Mouse (Mus musculus): ENCODE measurements at regions not wholly inside any gene's neighbourhood (a gene's known extent, or its start where the extent isn't known, plus 50 kb on each side); places are given as distances from the start of the nearest gene placed in this dataset.
"Not testable (repeated sequence)": the region's sequence is repeated elsewhere in the genome, so short reads cannot be mapped to it uniquely, and the experiment has no call there.

DNA sequence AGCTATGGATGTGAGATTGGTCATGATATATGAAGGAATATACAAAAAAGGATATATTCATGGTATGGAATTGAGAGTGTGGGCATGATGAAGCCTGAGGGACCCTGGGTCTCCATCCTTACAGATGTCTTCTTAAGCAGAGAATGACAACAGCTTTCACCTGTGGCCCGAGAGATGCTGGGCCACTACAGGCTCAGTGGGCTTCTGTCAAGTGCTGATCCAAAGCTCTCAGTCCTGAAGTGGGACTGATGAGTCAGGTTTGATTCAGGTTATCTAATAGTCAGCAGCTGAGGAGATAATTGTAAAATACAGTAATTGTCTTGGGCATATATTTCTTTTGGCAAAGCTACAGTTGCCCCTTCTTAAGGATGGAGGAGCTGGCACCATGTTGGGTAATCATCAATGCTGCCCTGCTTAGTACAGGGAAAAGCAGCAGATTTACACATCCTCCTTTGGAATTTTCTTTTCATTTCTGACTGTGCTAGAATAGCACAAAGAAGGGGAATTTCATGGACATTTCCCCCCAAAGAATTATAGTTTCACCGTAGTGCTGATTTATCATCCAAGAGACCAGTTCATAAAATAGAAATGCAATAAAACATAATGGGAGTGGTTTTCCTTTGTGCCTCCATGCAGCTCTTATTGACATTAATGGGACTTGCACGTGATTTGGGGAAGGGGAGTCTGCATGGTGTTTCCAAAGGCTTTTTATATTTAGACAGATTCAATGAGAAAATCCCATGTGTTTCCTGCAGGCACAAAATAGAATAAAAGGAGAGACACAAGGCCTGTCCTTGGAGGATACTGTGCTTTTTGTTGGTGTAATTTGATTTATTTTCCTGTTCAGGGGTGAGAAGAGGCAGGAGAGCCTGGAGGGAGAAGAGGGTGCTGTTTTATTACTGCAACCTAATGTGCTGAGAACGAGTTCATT, 452.6 kb upstream of the Nrsn1 start:
- DNase-seq (ENCODE audit: low spot score), result no peak

DNA sequence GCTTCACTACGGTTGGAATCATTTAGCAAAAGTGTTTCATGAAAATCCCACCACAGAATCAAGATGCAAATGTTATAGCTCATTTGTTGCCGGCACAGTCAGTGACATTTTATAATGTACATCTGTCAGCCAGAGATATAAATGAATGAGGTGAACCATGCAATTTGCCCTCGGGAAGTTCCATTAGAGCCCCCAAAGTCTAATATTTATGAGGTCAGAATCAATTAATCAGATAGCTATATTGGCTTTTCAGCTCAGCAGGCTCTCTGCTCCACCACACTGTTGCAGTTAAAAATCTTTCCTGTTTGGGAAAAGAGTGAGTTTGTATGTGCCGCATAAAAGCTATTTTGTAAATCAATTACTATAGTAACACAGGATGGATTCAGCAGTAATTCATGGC, 430.7 kb upstream of the Nrsn1 start:
- DNase-seq (ENCODE audit: low spot score), result no peak

DNA sequence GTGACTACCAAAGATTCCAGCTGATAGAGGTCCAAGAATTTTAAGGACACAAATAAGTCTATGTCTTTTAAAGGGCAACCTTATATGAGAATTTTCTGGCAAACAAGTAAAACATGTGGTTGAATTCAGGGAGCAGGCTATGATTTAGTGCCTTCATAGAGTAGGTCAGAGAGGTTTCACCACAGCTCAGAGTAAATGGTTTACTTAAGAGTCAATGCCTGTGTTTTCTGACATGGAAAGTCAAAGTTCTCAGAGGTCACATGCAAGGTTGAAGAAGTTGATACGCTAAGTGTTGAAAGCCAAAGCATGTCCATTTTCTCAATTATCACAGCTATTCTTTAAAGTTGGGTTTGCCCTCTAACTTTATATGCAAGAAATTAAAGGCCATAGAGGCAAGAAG, 425.7 kb upstream of the Nrsn1 start:
- DNase-seq (ENCODE audit: low spot score), result no peak

DNA sequence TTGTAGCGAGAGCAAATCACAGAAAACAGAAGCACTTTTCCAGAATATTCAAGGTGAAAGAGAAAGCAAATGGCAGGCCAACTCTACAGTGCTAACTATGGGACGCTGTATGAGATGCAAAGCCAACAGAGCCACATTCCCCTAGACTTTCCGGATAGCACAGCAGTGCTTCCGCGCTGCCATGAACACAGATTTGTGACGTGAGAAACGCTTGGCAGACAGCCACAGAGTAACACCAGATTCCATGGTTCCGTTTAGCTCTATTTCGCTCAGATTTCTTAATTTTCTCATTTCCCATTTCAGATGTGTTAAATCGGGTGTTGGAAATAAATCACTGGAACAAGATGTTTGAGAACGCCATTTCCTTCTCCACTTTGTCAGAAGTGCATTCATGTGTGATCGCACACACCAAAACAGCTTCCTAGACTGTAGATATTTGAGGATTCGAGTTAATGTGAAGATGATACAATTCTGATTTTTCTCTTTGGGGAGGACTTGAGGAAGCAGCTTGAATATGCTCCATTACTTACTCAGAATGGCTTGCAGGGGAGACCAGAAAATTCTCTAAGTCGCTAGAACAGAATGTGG, 424.8 kb upstream of the Nrsn1 start:
- no peak for DNase-seq (ENCODE audit: low spot score)

DNA sequence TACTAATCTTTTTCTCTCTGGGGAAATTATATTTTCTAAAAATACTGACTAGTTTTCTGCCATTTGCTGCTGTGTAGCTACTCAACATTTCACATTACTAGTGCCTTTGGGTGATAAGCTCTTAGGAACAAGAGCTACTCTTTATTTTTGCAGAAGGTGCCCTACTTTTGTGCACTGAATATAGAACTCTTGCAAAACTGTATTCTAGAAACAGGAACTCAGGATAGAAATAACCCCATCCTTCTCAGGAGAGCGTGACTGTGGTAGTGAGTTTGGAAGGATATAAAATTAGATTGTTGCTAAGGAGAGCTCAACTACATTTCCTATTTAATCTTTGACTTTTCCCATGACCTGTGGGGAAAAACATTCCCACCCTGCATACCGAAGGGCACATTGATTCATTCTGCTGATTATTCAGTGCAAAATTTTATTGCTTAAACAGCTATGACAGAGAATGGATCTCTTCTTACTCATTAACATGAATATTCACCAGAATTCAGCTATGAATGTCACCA, 408.0 kb upstream of the Nrsn1 start:
- DNase-seq (ENCODE audit: low spot score), result no peak

DNA sequence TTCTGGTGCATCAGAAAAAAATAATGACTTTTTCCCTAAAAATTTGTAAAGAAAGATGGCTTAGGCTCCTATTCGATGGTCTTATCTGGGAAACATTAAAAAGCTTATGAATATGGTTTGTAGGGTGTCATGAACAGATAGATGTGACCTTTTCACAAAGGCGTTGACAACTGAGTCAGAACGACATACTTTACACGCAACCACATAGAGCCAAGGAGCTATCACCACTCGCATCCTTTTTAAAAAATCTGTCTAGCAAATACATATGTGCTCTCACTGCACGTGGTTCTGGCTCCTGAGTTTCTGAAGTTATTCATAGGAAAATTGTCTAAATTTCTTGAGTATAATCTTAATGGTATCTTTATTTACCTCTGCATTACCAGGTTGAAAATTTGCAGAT, 404.9 kb upstream of the Nrsn1 start:
- no peak for DNase-seq (ENCODE audit: low spot score)

DNA sequence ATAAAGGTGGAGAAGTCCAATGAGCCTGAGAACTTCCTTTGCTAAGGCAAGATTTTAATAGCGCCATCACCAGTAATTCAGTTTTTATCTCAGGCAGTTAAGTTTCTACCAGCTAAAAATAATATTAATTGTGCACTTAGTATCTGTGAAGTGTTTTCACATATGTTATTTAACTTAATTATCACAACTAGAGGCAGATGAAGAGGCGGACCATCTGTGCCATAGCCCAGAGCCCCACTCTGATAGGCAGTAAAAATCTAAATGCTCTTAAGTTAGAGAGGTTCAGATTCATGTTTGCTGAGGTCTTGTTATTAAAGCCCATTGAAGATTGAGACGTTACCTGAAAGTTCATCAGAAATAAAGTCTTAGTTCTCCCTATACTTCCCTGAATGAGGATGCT, 395.7 kb upstream of the Nrsn1 start:
- DNase-seq (ENCODE audit: low spot score), result peak; percentile 16

DNA sequence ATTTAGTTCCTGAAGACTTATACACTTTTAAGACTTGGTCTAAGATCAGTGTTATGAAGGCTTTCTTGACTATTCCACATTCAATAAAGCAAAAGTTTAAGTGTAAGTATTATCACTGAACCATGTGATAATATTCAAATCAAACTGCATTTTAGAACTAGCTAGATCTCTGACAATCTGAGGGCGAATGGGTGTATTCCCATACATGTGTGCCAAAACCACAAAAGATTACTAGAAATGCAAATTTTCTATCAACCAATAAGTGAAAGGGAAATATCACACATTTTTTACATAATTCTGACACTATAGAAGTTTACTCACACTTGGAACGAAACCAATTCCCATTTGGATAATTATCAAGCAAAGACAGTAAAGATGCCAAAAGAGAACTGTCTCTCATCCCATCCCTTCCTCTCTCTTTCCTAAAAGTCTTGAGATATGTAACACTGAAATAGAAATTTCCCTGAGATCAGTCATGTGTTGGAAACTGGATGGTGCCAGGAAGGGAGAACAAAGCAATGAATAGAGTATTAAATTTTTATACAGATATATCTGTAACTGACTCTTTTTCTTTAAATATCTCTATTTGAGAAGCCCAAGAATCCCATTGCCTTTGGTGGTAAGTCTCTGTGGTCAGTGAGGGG, 394.8 kb upstream of the Nrsn1 start:
- no peak for DNase-seq (ENCODE audit: low spot score)

DNA sequence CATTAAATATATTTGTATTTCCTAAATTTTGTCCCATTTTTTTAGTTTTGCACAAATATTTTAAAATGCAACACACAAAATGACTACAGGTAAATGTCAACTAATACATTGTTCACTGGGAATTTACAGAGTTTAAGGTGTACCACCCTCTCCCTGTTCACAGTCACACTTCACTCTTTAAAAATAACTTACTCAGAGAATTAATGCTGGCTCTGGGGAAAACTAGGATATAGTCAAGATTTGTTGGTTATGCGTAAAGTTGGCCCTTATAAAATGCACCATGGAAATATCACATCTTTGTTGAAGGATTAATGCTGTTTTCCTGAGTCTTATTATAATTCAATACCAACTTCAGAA, 378.1 kb upstream of the Nrsn1 start:
- DNase-seq (ENCODE audit: low spot score), result no peak

DNA sequence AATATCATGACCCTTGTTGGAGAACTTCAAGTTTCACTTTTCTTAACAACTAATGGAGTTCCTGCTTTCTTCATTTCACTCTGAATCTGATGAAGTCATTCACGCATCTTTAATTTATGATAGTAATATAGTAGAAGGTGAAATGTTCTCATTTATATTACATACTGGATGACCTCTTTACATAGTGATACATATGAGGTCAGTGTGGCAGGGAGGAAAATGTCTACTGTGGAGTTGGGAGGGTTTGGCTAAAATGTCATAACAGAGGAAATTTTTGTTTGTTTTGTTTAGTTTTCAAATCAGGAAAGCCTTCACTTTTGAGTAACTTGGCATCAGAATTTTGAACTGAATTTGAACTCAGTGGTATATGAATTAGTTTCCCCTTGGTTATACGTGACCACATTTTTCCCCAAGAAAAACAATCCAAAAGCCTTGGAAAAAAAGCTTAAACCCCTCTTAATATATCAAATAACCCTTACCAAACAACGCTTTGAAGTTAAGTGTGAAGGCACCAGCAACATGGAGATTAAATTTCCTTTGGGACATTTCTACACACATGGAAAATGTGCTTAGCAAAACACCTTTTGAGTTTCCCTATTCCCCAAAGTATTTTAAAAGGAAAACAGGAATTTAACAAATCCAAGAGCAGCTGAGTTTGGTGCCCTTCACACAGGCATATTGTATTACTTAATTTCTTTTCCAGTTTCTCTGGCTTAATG, 377.6 kb upstream of the Nrsn1 start:
- no peak for DNase-seq (ENCODE audit: low spot score)

DNA sequence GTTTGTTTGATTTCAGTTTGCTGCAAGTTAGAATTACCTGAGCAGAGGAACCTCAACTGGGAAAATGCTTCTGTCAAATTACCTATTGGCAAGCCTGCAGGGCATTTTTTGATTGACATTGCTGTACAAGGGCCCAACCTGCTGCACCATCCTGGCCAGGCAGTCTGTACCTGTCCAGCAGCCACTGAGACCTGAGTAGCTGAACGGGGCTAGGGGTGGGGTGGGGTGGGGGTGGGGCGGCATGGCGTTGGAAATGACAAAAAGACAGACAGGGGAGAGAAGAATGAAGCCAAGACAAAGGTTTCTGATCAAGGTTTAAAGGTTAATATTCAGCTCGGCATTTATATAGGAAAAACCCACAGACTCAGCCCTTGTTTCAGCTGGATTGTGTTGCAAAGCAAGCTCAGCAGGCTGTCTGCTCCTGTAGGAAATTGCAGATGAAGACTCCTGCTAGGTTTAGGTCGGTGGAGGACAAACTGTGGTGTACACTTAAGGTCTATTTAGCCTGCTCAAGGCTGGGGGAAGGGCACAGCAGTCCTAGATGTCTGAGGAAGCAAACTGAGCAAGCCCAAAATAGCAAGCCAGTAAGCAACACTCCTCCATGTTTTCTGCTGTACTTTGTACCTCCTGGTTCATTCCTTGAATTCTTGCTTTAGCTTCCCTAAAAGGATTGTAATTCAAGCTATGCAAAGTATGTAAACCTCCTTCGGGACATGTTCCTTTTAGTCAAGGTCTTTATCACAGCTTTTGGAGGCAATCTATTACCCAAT, 369.4 kb upstream of the Nrsn1 start:
- DNase-seq (ENCODE audit: low spot score), result no peak

DNA sequence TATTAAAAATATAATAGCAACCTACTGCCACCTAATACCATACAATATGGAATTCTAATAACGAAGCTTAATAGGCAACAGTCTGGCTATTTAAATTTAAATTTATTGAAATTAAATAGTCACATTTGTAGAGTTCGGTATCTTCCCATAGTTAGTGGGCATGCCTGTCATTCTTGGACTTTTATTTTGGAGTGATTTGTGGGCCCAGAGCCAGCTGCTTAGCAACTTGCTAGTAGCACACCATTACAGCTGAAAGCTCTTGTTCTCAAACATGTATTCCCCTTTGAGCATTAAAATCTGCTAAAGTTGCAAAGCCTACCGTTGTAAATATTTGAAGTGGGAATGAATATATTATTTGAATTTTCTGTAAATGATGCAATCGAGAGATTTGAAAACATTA, 359.2 kb upstream of the Nrsn1 start:
- DNase-seq (ENCODE audit: low spot score), result no peak

DNA sequence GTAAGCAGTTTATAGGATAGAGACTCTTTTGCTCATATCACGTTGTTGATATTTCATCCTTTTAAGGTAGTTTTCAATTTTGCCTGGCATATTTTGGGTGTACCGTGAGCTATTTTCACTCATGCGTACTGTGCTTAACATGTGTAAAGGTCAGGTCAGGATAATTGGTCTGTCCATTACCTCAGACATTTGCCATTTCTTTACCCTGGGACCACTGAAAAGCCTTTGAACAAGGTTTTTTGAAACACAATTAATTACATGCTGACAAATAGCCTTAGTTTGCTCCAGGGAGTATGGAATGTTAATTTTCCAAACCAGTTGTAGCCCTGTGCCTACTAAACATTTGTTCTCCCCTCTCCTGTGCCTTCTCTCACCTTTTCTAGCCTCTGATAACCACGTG, 347.3 kb upstream of the Nrsn1 start:
- DNase-seq (ENCODE audit: low spot score), result no peak

DNA sequence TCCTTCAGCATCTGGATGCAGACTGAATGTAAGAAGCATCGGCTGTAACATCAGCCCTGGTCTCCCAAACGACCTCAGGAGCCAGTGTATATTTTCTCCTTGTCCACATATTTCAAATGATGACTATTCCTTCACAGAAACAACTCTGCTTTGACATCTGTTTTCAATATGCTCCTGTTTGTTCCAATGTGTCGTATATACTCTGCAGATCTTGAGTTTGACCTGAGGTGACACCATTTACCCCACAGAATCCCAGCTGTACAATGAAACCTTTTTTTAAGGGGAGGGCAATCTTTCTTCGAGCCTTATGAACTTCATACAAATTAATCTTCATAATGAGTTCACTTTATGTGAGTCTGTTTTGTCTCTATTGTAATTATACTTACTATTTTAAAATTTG, 341.7 kb upstream of the Nrsn1 start:
- no peak for DNase-seq (ENCODE audit: low spot score)

DNA sequence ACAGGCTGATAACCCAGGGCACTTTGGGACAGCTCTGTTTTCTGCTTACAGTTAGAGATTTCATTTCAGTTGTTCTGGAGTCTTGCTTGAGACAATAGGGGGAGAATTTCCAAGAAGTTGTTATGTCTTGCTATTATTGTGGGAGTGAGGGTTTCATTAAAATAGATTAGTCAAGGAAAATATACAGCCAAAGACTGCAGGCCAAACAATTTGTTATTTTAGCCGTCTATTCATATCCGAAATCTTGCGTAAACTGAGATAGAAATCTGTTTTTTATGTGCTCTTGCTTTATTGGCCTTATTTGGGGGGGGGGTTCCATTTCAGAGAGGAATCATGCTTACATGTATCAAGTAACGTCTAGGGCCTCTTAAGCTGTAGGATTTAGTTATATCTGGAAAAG, 339.3 kb upstream of the Nrsn1 start:
- no peak for DNase-seq (ENCODE audit: low spot score)

DNA sequence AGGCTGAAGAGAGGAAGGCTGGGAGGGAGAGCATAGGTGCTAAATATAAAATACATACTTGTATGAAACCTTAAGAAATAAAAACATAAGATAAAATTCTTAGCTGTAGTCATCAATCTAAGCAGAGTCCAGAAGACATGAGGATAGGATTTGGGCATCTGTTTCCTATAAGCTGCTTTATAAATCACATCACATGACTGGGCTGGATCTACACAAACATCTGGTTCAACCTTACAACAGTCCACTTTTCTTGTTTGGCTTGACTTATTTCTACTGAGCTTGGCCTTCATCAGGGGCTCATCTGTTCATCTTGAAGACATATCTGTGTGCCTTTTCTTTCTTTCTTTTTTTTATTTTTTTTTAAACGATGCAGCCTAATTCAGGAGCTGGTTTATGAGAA, 338.9 kb upstream of the Nrsn1 start:
- DNase-seq (ENCODE audit: low spot score), result no peak

DNA sequence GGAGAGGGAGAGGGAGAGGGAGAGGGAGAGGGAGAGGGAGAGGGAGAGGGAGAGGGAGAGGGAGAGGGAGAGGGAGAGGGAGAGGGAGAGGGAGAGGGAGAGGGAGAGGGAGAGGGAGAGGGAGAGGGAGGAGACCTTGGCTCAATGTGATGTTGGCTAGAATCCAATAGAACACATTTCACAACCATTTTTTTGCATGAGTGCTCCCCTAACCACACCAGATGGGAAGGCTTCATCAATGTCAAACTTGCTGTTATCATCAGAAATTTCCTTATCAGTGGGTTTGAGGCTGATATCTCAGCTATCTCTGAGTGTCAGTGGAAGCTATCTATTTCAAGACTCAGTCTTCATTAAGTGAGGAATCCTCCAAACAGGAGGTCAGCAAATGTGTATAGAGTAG, 331.0 kb upstream of the Nrsn1 start:
- DNase-seq (ENCODE audit: low spot score), result not testable (repeated sequence)

DNA sequence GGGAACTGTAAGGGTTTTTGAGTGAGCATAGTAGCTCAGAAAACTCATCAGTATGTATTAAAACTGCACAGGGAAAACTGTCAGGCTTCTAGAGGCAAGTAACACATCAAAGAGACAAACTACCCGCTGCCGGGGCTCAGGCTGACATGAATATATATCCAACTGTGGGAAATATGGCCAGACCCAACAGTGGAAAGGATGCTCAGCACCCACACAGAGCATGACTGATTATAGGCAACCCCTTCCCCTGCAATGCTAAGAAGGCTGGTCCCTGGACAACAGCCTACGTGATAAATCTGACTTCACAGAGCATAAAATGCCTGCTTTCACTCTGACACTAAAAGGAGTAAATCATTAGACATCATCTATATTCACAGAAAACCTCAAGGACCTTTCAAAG, 324.3 kb upstream of the Nrsn1 start:
- DNase-seq (ENCODE audit: low spot score), result no peak

DNA sequence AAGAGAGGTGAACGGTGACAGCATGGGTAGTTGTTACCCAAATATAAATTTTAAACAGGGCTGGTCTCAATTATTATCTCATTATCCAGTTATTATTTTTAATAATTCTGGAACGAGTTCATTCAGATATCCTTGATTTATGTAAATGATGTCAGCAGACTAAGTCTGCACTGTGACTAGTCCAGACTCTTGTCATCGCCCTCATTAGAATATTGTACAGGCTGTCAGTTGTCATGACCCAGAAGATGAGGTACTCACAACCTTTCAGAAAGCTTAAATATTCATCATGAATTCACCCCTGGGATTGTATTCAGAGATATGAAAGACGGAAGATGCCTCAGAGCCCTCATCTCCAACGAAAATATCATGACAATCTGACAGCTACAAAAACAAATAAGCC, 300.3 kb upstream of the Nrsn1 start:
- DNase-seq (ENCODE audit: low spot score), result no peak

DNA sequence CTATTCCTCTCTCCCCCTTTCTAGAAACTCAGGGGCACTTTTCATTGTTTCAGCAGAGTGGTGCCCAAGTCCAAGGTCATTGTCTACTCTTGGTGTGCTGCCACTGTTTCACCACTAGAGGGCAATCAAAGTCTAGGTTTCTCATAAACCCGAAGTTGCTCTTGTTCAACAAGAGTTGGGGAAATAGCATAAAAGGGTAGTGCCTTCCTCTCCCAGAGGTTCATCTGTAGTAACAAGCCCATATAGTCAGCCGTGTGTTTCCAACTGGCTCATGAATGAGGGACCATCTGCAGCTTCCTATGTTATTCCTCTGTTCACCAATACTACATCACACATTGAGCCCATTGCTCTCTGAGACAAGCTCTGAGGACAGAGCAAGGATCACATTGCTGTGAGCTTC, 292.4 kb upstream of the Nrsn1 start:
- DNase-seq (ENCODE audit: low spot score), result peak; percentile 43

DNA sequence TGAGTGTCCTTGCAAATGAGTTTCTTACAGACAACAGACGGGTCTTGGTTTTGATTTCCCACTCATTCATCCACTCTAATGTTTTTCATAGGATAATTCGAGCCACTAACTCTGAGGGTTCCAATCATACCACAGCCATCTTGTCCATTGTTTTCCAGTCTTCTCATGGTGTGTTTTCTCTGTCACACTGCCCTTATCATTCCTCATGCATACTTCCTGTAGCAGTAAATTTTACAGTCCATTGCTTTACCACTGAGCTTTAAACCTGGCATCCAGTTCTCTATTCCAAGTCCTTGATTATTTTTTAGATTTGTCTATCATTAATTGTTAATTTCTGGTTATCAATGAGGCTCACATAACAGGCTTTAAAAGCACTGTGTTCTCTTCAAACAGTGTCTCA, 290.0 kb upstream of the Nrsn1 start:
- no peak for DNase-seq (ENCODE audit: low spot score)

DNA sequence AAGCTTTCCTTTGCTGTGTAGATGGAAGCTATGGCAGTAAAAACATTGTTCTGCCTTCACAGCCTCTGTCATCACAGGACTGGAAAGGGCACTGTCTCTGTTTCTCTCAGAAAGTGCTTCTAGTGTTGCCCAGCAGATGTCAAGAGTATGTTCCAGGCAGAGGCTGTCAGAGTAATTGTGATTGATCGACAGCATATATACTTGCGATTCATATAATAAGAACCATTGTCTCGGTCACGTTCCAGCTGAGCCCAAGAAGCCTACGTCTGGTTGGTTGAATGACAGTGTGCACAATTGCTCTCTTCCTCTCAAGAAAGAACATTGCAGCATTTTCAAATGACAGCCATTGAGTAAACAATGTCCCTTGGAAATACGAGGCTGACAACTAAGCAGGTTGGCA, 284.7 kb upstream of the Nrsn1 start:
- DNase-seq (ENCODE audit: low spot score), result no peak

Measured in layer of hippocampus, adult 9-10 months (tissue).